Mouse (Mus musculus) heart, postnatal 0 days (tissue): ENCODE measurements around the gene Tomm34. TPM values are rescaled to one million over a fixed set of nuclear protein-coding genes. Genes with fewer than 3 reads are reported as not detected.

Experiments used
- ATAC-seq: fragments of 200-750 bp; cut with Nextera tagmentation; 2 replicates; pipeline ENCODE4 v1.8.0; 2017; ENCODE audit warnings: low read depth, moderate number of reproducible peaks, moderate library complexity; ENCODE audit not compliant: insufficient read depth
- DNase-seq: peaks from one replicate; pipeline ENCODE4 v3.0.0-alpha.2; 2016; ENCODE audit warnings: low spot score
- H3K27ac ChIP-seq: fragments of 300-500 bp; sonication (generic); 2 replicates; pipeline ENCODE4 v1.5.1; 2014; ENCODE audit warnings: low read depth, mild to moderate bottlenecking
- H3K27me3 ChIP-seq: fragments of 300-500 bp; sonication (generic); 2 replicates; pipeline ENCODE4 v1.6.1; 2014; ENCODE audit warnings: low read length, mixed read lengths; ENCODE audit not compliant: control insufficient read depth, insufficient read depth
- H3K36me3 ChIP-seq: fragments of 300-500 bp; sonication (generic); replicated peaks from 2 replicates; pipeline ENCODE4 v1.6.1; 2014; ENCODE audit warnings: low read length, mixed read lengths; ENCODE audit not compliant: control insufficient read depth, insufficient read depth
- H3K4me1 ChIP-seq: fragments of 300-500 bp; sonication (generic); 2 replicates; pipeline ENCODE4 v1.6.1; 2014; ENCODE audit warnings: antibody characterized with exemption; ENCODE audit not compliant: control insufficient read depth, insufficient read depth
- H3K4me2 ChIP-seq: fragments of 300-500 bp; sonication (generic); 2 replicates; pipeline ENCODE4 v1.6.1; 2014; ENCODE audit warnings: low read depth, mild to moderate bottlenecking, low read length, moderate library complexity
- H3K4me3 ChIP-seq: fragments of 300-500 bp; sonication (generic); 2 replicates; pipeline ENCODE4 v1.5.1; 2014; ENCODE audit warnings: low read depth, low read length
- H3K9ac ChIP-seq: fragments of 300-500 bp; sonication (generic); replicated peaks from 2 replicates; pipeline ENCODE4 v1.6.1; 2014; ENCODE audit warnings: low read depth, low read length, mixed read lengths
- H3K9me3 ChIP-seq: fragments of 300-500 bp; sonication (generic); replicated peaks from 2 replicates; pipeline ENCODE4 v1.6.1; 2016; ENCODE audit warnings: low read length; ENCODE audit not compliant: control insufficient read depth
- CTCF ChIP-seq: IDR thresholded peaks from 2 replicates; pipeline ENCODE4 v1.5.1; 2016; ENCODE audit warnings: antibody characterized with exemption, control low read depth, low read depth
- EP300 ChIP-seq: IDR thresholded peaks from 2 replicates; pipeline ENCODE4 v1.6.1; 2016; ENCODE audit warnings: antibody characterized with exemption, low read depth
- WGBS: fragments of 180-500 bp; shearing (Covaris S2); extraction: QIAGEN DNeasy Blood & Tissue Kit; methylation state at CpG from one replicate; pipeline ENCODE4 v1.1.7; 2014; 5-methylcytosine and 5-hydroxymethylcytosine counted together
- polyA plus RNA-seq: library from polyadenylated mRNA; unstranded; fragments of >200 nt; fragmentation: Nextera tagmentation; extraction: Ambion mirVana; gene quantifications from 2 replicates; pipeline ENCODE4 v1.2.1, GENCODE M21; 2015
- total RNA-seq: library from RNA; depleted of rRNA; stranded (reverse); fragments of >200 nt; gene quantifications from 2 replicates; pipeline ENCODE4 v1.2.3, GENCODE M21; 2014; ENCODE audit warnings: low replicate concordance

The Tomm34 gene
- total and polyA plus RNA-seq, 2 experiments from 2014 or later: 35.1 to 46.6 TPM

DNA sequence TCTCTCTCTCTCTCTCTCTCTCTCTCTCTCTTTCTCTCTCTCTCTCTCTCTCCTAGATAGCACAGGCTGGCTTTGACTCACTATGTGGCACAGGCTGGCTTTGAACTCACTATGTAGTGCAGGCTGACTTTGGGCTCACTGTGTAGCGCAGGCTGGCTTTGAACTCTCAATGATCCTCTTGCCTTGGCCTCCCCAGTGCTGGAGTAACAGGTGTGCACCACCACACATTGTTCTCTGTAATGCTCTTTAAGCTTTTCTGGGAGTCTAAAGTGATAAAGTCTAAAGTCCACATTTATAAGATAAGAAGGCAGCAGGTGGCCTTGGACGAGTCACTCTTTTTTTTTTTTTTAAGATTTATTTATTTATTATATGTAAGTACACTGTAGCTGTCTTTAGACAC, 29.4 kb downstream of the Tomm34 start:
- Histone ChIP-seq H3K4me1 (0 out of 2 replicates have a peak, but pooled peaks cover 3% of the 10 kb centered on the region), H3K36me3 (no peaks in the 10 kb centered on the region), H3K27me3 (0 out of 2 replicates have a peak, but pooled peaks cover 12% of the 10 kb centered on the region), H3K4me2 (no peak overlapping the region), H3K9ac (no peak overlapping the region), H3K27ac (no peak overlapping the region), H3K9me3 (no peaks in the 10 kb centered on the region), H3K4me3 (no peak overlapping the region)
- 84% methylated on average over 2 of the region's 2 CpGs for WGBS
- no peak for TF ChIP-seq CTCF
- no peak for TF ChIP-seq EP300
- no peak for ATAC-seq
- no peak for DNase-seq

DNA sequence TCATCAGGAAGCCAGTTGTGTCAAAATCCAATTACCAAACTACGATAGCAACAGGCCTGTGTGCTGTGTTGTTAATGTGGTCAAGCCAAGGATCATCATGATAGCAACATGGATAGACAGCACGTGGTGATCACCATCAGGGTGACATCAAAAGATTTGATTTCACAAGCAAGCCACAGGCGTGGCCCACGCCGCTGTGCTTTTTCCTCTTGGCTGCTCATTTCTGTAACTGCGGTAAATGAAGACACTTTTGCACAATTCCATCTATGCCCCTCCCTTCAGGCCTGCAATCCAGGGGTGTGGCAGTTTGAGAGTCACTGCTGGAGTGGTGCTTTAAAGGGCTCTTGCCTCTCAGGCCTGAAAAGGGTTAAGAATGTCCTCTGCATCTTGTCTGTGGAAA, 30.0 kb downstream of the Tomm34 start:
- Histone ChIP-seq H3K36me3 (no peaks in the 10 kb centered on the region), H3K4me2 (no peak overlapping the region), H3K4me1 (0 out of 2 replicates have a peak, but pooled peaks cover 3% of the 10 kb centered on the region), H3K27me3 (0 out of 2 replicates have a peak, but pooled peaks cover 12% of the 10 kb centered on the region), H3K27ac (no peak overlapping the region), H3K9me3 (no peaks in the 10 kb centered on the region), H3K4me3 (no peak overlapping the region), H3K9ac (no peak overlapping the region)
- no peak for TF ChIP-seq EP300
- TF ChIP-seq CTCF: no peak
- no peak for DNase-seq
- no peak for ATAC-seq
- WGBS: 88% methylated on average over 6 of the region's 6 CpGs

DNA sequence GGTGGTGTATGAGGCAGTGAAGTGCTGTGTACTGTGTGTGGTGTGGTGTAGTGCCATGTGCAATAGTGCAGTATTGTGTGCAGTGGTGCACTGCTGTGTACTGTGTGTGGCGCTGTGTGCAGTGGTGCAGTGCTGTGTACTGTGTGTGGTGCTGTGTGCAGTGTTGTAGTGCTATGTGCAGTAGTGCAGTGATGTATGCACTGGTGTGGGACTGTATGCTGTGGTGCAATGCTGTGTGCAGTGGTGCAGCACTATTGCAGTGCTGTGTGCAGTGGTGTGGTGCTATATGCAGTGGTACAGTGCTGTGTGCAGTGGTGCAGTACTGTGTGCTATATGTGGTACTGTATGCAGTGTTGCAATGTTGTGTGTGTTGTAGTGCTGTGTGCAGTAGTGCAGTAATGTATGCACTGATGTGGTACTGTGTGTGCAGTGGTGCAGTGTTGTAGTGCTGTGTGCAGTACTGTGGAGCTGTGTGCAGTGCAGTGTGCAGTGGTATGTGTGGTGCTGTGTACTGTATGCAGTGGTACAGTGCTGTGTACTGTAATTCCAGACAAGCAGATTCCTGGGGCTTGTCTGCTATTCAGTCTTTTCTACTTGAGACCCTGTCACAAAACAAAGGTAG, 32.5 kb downstream of the Tomm34 start:
- TF ChIP-seq CTCF (no peak), EP300 (no peak)
- Histone ChIP-seq H3K9me3 (no peaks in the 10 kb centered on the region), H3K4me2 (no peak overlapping the region), H3K27ac (no peak overlapping the region), H3K4me1 (0 out of 2 replicates have a peak, but pooled peaks cover 3% of the 10 kb centered on the region), H3K36me3 (no peaks in the 10 kb centered on the region), H3K9ac (no peak overlapping the region), H3K4me3 (no peak overlapping the region), H3K27me3 (0 out of 2 replicates have a peak, but pooled peaks cover 12% of the 10 kb centered on the region)
- WGBS: 88% methylated on average over 1 of the region's 1 CpGs
- ATAC-seq: no peak
- no peak for DNase-seq

DNA sequence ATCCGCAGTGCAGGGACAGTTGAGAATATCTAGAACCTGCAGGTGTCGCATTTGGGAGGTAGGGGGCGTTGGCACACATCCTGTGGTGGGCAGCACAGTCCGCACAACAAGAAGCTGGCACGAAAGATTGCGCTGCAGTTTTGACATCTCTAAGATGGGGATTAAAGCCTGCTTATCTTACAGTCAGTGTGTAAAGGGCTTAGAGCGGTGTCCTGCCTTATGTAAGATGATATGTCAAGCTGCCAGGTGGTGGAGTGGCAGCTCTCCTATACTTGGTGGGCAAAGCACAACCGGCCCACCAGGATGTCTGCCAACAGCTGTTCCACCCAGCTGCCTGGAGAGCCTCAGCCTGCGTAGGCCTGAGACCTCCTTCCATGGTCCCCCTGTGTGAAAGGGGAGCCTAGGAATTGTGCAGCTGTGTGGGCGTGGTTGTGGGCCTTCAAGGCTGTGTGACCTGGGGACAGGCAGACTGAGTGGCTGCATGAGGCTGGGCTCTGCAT, 34.4 kb downstream of the Tomm34 start:
- Histone ChIP-seq H3K4me1 (0 out of 2 replicates have a peak, but pooled peaks cover 3% of the 10 kb centered on the region), H3K36me3 (no peaks in the 10 kb centered on the region), H3K9ac (no peak overlapping the region), H3K4me3 (no peak overlapping the region), H3K27me3 (0 out of 2 replicates have a peak, but pooled peaks cover 6% of the 10 kb centered on the region), H3K27ac (no peak overlapping the region), H3K9me3 (0 out of 2 replicates have a peak, but pooled peaks cover 4% of the 10 kb centered on the region), H3K4me2 (no peak overlapping the region)
- DNase-seq (peak; percentile 16), ATAC-seq (peak; percentile 60)
- 24% methylated on average over 10 of the region's 10 CpGs for WGBS
- peak; percentile 45 for TF ChIP-seq CTCF
- no peak for TF ChIP-seq EP300

DNA sequence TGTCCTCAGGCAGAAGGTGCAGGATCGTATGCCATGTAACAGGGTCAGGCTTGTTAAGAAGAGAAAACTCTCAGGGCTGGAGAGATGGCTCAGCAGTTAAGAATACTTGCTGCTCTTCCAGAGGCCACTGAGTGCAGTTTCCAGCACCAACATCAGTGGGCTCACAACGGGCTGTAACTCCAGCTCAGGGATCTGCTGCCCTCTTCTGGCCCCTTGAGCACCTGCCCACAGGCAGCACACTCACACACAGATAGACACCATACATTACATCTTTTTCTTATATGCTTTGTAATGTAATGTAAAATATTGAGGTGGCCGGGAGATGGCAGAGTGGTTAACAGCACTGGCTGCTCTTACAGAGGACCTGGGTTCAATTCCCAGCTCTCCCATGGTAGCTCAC, 38.0 kb downstream of the Tomm34 start:
- TF ChIP-seq EP300 (no peak), CTCF (no peak)
- no peak overlapping the region for H3K4me2 ChIP-seq
- H3K27ac ChIP-seq: no peak overlapping the region
- H3K4me3 ChIP-seq: no peak overlapping the region
- H3K9me3 ChIP-seq: 0 out of 2 replicates have a peak, but pooled peaks cover 4% of the 10 kb centered on the region
- DNase-seq: no peak
- H3K36me3 ChIP-seq: no peaks in the 10 kb centered on the region
- 91% methylated on average over 3 of the region's 3 CpGs for WGBS
- no peak for ATAC-seq
- no peak overlapping the region for H3K9ac ChIP-seq
- H3K4me1 ChIP-seq: peaks cover 4% of the 10 kb centered on the region
- H3K27me3 ChIP-seq: no peaks in the 10 kb centered on the region

DNA sequence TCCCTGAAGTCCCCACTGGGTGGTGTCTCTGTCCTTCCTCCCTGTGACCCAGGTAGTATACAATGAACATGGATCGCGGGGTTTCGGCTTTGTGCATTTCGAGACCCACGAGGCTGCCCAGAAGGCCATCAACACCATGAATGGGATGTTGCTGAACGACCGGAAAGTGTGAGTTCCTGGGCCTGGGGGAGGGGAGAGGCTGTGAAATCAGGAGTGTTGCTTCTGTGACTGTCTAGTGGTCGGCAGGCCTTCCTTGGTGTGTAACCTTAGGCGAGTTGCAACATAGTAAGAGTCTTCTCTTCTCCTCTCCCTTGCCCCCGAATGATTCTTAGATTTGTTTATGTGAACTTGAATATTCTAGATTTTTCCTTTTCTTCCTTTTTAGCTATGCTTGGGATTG, 39.8 kb downstream of the Tomm34 start:
- WGBS: 65% methylated on average over 10 of the region's 10 CpGs
- Histone ChIP-seq H3K9me3 (0 out of 2 replicates have a peak, but pooled peaks cover 4% of the 10 kb centered on the region), H3K27ac (no peak overlapping the region), H3K36me3 (no peaks in the 10 kb centered on the region), H3K4me3 (no peak overlapping the region), H3K9ac (no peak overlapping the region), H3K4me2 (no peak overlapping the region), H3K4me1 (peaks cover 9% of the 10 kb centered on the region), H3K27me3 (no peaks in the 10 kb centered on the region)
- DNase-seq (no peak), ATAC-seq (no peak)
- TF ChIP-seq EP300 (no peak), CTCF (no peak)
